Mouse (Mus musculus) megakaryocyte, embryonic 14.5 days (primary cell): ENCODE data around the gene Slc2a1. TPM values are rescaled to one million over a fixed set of nuclear protein-coding genes. Genes with fewer than 3 reads are reported as not detected.

Source experiments
- H3K27me3 ChIP-seq: replicated peaks from 2 replicates; pipeline ENCODE3; 2012; ENCODE audit warnings: inconsistent platforms
- H3K36me3 ChIP-seq: replicated peaks from 2 replicates; pipeline ENCODE3; 2012; ENCODE audit warnings: low read length, inconsistent platforms, mixed read lengths
- H3K4me1 ChIP-seq: 2 replicates; pipeline ENCODE4 v1.6.1; 2012; ENCODE audit warnings: inconsistent platforms
- H3K4me3 ChIP-seq: replicated peaks from 2 replicates; pipeline ENCODE3; 2012; ENCODE audit warnings: moderate library complexity, mild to moderate bottlenecking, inconsistent platforms
- H3K9me3 ChIP-seq: 2 replicates; pipeline ENCODE4 v1.6.1; 2012; ENCODE audit warnings: inconsistent platforms
- FLI1 ChIP-seq: IDR thresholded peaks from 2 replicates; pipeline ENCODE4 v1.6.1; 2012; ENCODE audit warnings: low read length, inconsistent platforms, mixed read lengths
- GATA1 ChIP-seq: IDR thresholded peaks from 3 replicates; pipeline ENCODE4 v1.6.1; 2012; ENCODE audit warnings: mixed read lengths, low read length, inconsistent platforms, borderline replicate concordance
- polyA plus RNA-seq: library from polyadenylated mRNA; stranded (reverse); fragments of >175 nt; gene quantifications from 2 replicates; pipeline ENCODE4 v1.2.3, GENCODE M21; 2012; ENCODE audit warnings: low replicate concordance; ENCODE audit not compliant: insufficient read depth

The Slc2a1 gene
- polyA plus RNA-seq, 1 experiment, result 116 TPM

DNA sequence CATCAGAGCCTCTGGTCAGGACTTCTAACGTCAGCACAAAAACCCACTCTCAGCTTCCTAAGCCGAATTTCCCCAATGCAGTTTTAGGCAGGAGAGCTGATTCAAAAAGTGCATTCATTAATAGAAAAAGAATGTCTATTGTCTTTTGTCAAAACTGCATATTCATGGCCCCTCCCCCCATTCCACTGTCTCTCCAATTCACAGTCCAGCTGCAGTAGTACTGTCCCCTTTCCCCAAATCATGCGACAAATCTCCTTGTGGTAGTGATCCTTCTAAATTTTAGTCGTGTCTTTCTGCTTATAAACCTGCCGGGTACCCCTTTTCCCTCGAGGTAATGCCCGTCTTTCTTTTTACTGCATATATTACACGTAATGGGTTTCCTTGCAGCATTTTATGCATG lies 30.3 kb downstream of the Slc2a1 start:
- Histone ChIP-seq H3K4me3 (no peak overlapping the region), H3K36me3 (peaks cover 53% of the 10 kb centered on the region), H3K4me1 (peaks cover 62% of the 10 kb centered on the region), H3K9me3 (no peaks in the 10 kb centered on the region), H3K27me3 (no peaks in the 10 kb centered on the region)
- TF ChIP-seq GATA1 (no peak), FLI1 (no peak)

DNA sequence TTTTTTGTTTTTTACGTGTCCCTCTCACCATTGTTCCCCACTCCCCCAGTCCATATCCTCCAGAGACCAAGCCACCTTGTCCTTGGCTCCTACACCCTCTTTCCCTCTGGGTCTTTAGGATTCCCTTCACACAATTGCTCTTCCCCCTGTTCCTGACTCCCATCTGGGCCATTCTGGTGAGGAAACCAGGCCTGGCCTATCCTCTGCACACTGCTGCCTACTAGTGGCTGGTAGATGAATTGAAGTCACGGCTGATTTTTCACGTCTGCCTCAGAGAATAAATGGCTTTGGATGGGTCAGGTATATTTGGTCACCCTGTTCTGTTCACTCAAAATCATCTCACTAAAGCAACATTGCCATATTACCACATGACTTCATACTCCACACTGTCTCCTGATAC lies 31.6 kb downstream of the Slc2a1 start:
- H3K27me3 ChIP-seq, result peaks cover 3% of the 10 kb centered on the region
- peaks cover 9% of the 10 kb centered on the region for H3K9me3 ChIP-seq
- peaks cover 40% of the 10 kb centered on the region for H3K36me3 ChIP-seq
- peaks cover 55% of the 10 kb centered on the region for H3K4me1 ChIP-seq
- TF ChIP-seq FLI1 (no peak), GATA1 (no peak)
- no peak overlapping the region for H3K4me3 ChIP-seq

DNA sequence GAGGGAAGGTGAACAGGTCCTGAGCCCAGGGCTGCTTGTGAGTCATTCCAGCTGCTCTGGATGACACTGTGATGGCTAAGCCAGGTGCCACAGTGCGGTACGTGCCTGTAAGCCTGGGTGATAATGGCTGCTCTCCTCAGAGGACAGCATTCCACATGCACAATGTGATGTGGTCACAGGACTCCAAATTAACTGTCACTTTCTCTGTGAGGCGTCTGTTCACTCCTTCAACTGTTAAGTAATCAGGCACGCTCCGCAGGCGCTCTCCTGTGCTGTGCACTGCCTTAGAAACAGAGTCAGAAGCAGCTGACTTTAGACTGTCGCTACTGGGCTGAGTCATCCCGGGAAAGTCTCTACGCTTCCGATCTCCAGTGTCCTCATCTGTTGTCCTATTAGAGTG lies 32.7 kb downstream of the Slc2a1 start:
- Histone ChIP-seq H3K27me3 (peaks cover 8% of the 10 kb centered on the region), H3K9me3 (peaks cover 9% of the 10 kb centered on the region), H3K4me3 (peak overlapping the region; percentile 52), H3K4me1 (peaks cover 46% of the 10 kb centered on the region), H3K36me3 (peaks cover 29% of the 10 kb centered on the region)
- TF ChIP-seq FLI1, result no peak
- TF ChIP-seq GATA1, result no peak

DNA sequence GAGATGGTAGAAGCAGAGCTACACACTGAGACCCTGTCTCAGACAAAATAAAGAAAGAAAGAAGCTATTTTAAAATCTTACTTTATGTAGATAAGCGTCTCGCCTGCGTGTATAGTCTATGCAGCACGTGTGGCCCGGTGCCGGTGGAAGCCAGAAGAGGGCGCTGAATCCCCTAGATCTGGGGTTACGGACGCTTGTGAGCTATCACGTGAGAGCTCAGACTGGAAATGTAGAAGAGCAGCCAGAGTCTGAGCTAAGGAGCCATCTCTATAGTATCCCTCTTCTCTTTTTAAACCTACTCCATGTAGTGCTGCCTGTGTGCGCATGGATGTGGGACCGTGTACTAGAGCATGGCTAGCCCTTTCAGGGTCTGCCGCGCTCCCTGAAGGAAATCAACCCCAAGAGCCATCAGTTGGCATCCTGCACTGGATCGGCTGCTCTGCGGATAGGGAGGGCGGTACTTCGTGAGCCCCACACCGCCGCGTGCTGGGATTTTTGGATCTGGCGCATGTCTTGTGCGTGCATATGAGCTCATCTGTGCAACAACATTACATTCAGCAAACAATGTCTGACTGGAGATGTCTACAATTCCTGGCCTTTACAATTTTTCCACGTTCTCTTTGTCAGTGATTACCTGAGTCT lies 33.8 kb downstream of the Slc2a1 start:
- Histone ChIP-seq H3K27me3 (peaks cover 14% of the 10 kb centered on the region), H3K9me3 (peaks cover 9% of the 10 kb centered on the region), H3K36me3 (peaks cover 18% of the 10 kb centered on the region), H3K4me1 (peaks cover 41% of the 10 kb centered on the region), H3K4me3 (peak overlapping the region; percentile 16)
- TF ChIP-seq FLI1, result no peak
- no peak for TF ChIP-seq GATA1

DNA sequence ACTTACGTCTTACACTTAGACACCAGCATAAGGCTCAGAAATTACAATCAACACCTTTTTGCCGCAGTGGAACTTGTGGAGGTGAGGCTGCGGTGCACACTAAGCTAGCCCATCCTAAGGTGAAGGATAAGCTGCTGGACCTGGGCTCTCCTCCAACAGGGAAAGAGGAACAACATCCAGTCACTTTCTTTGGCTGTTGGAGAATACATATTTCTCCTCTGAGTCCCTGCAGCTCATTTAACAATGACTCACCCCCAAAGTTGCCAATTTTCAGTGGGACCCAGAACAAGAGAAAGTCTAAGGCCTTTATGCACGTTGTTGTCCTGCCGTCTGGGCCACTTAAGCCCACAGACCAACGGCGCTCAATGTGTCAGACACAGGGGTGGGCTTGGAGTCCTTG lies 38.3 kb downstream of the Slc2a1 start:
- peaks cover 45% of the 10 kb centered on the region for H3K27me3 ChIP-seq

DNA sequence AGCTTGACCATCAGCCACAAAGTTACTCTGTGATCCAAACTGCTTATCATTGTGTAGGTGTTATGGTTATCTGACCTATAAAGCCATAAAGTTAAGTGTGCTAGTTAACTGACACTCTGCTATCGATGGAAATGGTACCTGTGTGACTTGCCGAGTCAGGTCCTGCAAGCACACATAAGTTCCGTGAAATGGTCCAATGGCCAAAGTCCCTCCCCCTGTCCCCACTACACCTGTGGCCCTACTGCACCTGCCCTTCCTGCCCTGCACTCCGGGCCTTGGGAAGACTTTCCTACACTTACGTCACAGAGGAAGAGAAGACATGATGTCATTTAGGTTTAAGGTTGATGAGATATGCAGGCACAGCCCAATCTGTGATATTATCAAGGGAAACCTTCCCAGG lies 38.8 kb downstream of the Slc2a1 start:
- no peak overlapping the region for H3K4me3 ChIP-seq
- TF ChIP-seq FLI1 (no peak), GATA1 (no peak)
- peaks cover 9% of the 10 kb centered on the region for H3K9me3 ChIP-seq
- H3K27me3 ChIP-seq, result peaks cover 45% of the 10 kb centered on the region
- no peaks in the 10 kb centered on the region for H3K36me3 ChIP-seq
- H3K4me1 ChIP-seq, result peaks cover 15% of the 10 kb centered on the region

More for the DNA sequence above, 38.3 kb downstream of the Slc2a1 start:
- H3K4me3 ChIP-seq, result no peak overlapping the region
- H3K36me3 ChIP-seq, result no peaks in the 10 kb centered on the region
- peaks cover 19% of the 10 kb centered on the region for H3K4me1 ChIP-seq
- H3K9me3 ChIP-seq, result peaks cover 9% of the 10 kb centered on the region
- TF ChIP-seq GATA1 (no peak), FLI1 (no peak)

DNA sequence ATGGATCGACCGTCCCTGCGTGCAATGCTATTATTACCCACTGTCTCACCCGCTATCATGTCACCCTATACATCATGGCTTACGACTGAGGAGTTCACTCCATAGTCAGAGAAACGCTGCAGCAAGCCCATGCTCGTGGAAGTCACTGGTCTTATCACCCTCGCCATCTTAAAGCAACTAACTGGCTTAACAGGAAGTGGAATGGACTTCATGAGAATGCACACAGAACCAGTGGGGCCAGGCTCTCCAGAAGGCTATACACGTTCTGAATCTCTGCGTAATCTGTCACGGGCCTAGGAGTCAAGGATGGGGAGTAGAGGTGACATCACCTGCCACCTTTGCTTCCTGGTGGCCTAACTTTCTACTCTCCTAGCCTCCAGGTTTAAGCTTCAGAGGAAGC lies 40.2 kb downstream of the Slc2a1 start:
- no peak for TF ChIP-seq FLI1
- no peak for TF ChIP-seq GATA1
- Histone ChIP-seq H3K36me3 (no peaks in the 10 kb centered on the region), H3K27me3 (peaks cover 49% of the 10 kb centered on the region), H3K9me3 (peaks cover 9% of the 10 kb centered on the region), H3K4me3 (no peak overlapping the region), H3K4me1 (peaks cover 12% of the 10 kb centered on the region; the same call in 1 of the 2 replicates)

DNA sequence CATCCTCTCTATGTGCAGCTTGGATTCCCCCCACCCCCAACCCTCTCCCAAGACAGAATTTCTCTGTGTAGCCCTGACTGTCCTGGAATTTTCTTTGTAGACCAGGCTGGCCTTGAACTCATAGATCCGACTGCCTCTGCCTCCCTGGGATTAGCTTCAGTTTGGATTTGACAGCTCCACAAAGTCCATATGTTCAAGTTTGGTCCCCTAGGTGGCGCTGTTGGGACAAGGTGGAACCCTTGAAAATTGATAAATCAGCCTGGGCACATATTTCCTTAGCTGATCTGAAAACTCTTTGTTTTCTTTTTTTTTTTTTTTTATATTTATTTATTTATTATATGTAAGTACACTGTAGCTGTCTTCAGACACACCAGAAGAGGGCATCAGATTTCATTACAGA lies 48.7 kb downstream of the Slc2a1 start:
- no peaks in the 10 kb centered on the region for H3K36me3 ChIP-seq
- H3K27me3 ChIP-seq, result peaks cover 10% of the 10 kb centered on the region
- no peak overlapping the region for H3K4me3 ChIP-seq
- no peak for TF ChIP-seq FLI1
- TF ChIP-seq GATA1, result no peak
- H3K9me3 ChIP-seq, result no peaks in the 10 kb centered on the region
- H3K4me1 ChIP-seq, result no peaks in the 10 kb centered on the region; the same call in 1 of the 2 replicates

DNA sequence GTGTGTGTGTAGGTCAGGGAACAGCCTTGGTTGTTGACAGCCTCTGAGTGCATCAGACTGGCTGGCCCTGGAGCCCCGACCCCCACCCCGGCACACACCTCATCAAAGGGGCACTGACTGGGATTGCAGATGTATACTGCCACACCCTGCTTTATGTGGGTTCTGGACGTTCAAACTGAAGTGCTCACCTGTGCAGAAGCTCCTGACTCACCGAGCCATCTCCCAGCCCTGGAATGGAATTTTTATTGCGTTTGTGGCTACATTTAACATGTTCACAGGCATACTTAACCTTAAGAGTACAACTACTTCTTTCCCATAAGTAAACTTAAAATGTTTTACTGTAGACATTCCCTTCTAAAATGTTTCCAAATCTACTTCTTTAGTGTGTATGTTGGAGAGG lies 49.4 kb downstream of the Slc2a1 start:
- no peaks in the 10 kb centered on the region; the same call in 1 of the 2 replicates for H3K4me1 ChIP-seq
- TF ChIP-seq GATA1, result no peak
- no peak for TF ChIP-seq FLI1
- no peaks in the 10 kb centered on the region for H3K9me3 ChIP-seq
- H3K4me3 ChIP-seq, result no peak overlapping the region
- H3K27me3 ChIP-seq, result peaks cover 9% of the 10 kb centered on the region
- no peaks in the 10 kb centered on the region for H3K36me3 ChIP-seq

DNA sequence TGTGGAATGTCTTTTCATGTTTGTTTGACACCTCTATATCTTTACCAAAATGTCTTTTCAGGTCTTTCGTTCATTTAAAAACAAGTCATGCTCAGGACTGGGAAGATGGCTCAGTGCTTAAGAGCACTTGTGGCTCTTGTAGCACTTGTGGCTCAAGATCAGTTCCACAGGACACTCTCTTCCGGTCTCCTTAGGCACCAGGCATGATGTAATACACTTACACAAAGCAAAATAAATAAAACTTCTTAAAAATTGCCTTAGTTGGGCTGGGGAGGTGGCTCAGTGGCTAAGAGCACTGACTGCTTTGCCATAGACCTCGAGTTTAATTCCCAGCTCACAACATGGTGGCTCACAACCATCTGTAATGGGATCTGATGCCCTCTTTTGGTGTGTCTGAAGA lies 52.8 kb downstream of the Slc2a1 start:
- H3K4me3 ChIP-seq, result no peak overlapping the region
- no peak for TF ChIP-seq FLI1
- no peak for TF ChIP-seq GATA1

DNA sequence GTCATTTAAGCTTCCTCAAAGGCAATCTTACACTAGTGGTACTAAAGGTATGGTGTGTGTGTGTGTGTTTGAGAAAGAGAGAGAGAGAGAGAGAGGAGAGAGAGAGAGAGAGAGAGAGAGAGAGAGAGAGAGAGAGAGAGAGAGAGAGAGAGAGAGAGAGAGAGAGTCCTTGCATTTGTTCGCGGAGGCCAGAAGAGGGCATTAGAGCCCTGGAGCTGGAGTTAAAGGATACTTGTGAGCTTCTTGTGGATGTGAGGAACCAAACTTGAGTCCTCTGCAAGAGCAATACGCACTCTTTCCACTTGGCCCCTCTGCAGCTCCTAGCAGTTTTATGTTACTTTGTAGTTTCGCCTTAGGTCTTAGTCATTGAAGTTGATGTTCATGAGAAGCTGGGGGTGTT lies 54.5 kb downstream of the Slc2a1 start:
- TF ChIP-seq GATA1 (no peak), FLI1 (no peak)

More for the DNA sequence above, 52.8 kb downstream of the Slc2a1 start:
- H3K27me3 ChIP-seq, result no peaks in the 10 kb centered on the region
- peaks cover 16% of the 10 kb centered on the region for H3K4me1 ChIP-seq
- H3K9me3 ChIP-seq, result no peaks in the 10 kb centered on the region
- H3K36me3 ChIP-seq, result no peaks in the 10 kb centered on the region

More for the DNA sequence above, 54.5 kb downstream of the Slc2a1 start:
- Histone ChIP-seq H3K27me3 (no peaks in the 10 kb centered on the region), H3K4me3 (no peak overlapping the region), H3K36me3 (no peaks in the 10 kb centered on the region), H3K9me3 (no peaks in the 10 kb centered on the region), H3K4me1 (peaks cover 31% of the 10 kb centered on the region)
